Mouse (Mus musculus): ENCODE measurements around the gene Supt4a.

The Supt4a gene

GRCm38 (mm10) chr11:87751031-87751430 is 13.7 kb downstream of the Supt4a start:
- DNase-seq (ENCODE audit: low read depth), result peak; percentile 76

- DNase-seq (ENCODE audit: low read depth), result peak; percentile 93
Measured at GRCm38 (mm10) chr11:87751491-87751966, 14.2 kb downstream of the Supt4a start.

- no peak for DNase-seq (ENCODE audit: low read depth)
Measured at GRCm38 (mm10) chr11:87752307-87752706, 15.0 kb downstream of the Supt4a start.

- DNase-seq (ENCODE audit: low read depth), result no peak
Measured at GRCm38 (mm10) chr11:87753255-87753654, 15.9 kb downstream of the Supt4a start.

- DNase-seq (ENCODE audit: low read depth), result peak; percentile 68
Measured at GRCm38 (mm10) chr11:87753891-87754501, 16.6 kb downstream of the Supt4a start.

GRCm38 (mm10) chr11:87754603-87755002 is 17.3 kb downstream of the Supt4a start:
- peak; percentile 93 for DNase-seq (ENCODE audit: low read depth)

GRCm38 (mm10) chr11:87755360-87756017 is 18.1 kb downstream of the Supt4a start:
- peak; percentile 100 for DNase-seq (ENCODE audit: low read depth)

- DNase-seq (ENCODE audit: low read depth), result peak; percentile 89
Measured at GRCm38 (mm10) chr11:87756251-87756820, 19.0 kb downstream of the Supt4a start.

- peak; percentile 84 for DNase-seq (ENCODE audit: low read depth)
Measured at GRCm38 (mm10) chr11:87757001-87757954, 19.9 kb downstream of the Supt4a start.

GRCm38 (mm10) chr11:87758161-87758911 is 21.0 kb downstream of the Supt4a start:
- peak; percentile 80 for DNase-seq (ENCODE audit: low read depth)

- no peak for DNase-seq (ENCODE audit: low read depth)
Measured at GRCm38 (mm10) chr11:87758957-87759608, 21.7 kb downstream of the Supt4a start.

- DNase-seq (ENCODE audit: low read depth), result peak; percentile 89
Measured at GRCm38 (mm10) chr11:87759609-87760005, 22.3 kb downstream of the Supt4a start.

GRCm38 (mm10) chr11:87760301-87761081 is 23.1 kb downstream of the Supt4a start, which contains the start of gene Tspoap1:
Gene Tspoap1 (plus strand): TSS chr11:87760541.
- peak; percentile 69 for DNase-seq (ENCODE audit: low read depth)

GRCm38 (mm10) chr11:87761181-87761721 is 23.9 kb downstream of the Supt4a start:
- DNase-seq (ENCODE audit: low read depth), result no peak

GRCm38 (mm10) chr11:87761806-87762701 is 24.7 kb downstream of the Supt4a start:
- peak; percentile 48 for DNase-seq (ENCODE audit: low read depth)

GRCm38 (mm10) chr11:87762702-87763385 is 25.5 kb downstream of the Supt4a start:
- DNase-seq (ENCODE audit: low read depth), result no peak

- DNase-seq (ENCODE audit: low read depth), result peak; percentile 64
Measured at GRCm38 (mm10) chr11:87763511-87763987, 26.2 kb downstream of the Supt4a start.
